ENCODE assay signal across 7 mouse cellular contexts in genomic region chr5:139536211-139536910, GRCm38 (mm10). TPM values are rescaled to one million over a fixed set of nuclear protein-coding genes. Genes with fewer than 3 reads are reported as not detected.
A peak's percentile ranks its signal among the peaks of the same experiment; 100 is the strongest.
DNase-seq lines count a peak whose midpoint lies in the region; ATAC-seq lines count a peak whose summit lies in the region.

No protein-coding gene starts in this region.

- peak; percentile 22 to 45 for DNase-seq in CD8-positive naive resting alpha-beta T cell, adult 2 months (ENCODE audit: low read depth in 2 of 2, low spot score in 2 of 2)
- peak; percentile 83 to 90 for DNase-seq in adrenal gland, adult 18-20 months (ENCODE audit: low spot score in 2 of 2)
- peak; percentile 89 for DNase-seq in embryo, embryonic 11 days
- DNase-seq in hindbrain, embryonic 10.5 days (ENCODE audit: low spot score) = peak; percentile 83
- DNase-seq in layer of hippocampus, postnatal 10 days (ENCODE audit: low spot score in 2 of 2) = peak; percentile 85
- peak; percentile 94 for DNase-seq in right cerebral cortex, postnatal 4 days

- peak overlapping the region; percentile 78 for H3K27ac ChIP-seq in hindbrain, embryonic 10.5 days

- peaks cover 99% of the 10 kb centered on the region for H3K27me3 ChIP-seq in hindbrain, embryonic 10.5 days (ENCODE audit: insufficient read depth, poor library complexity, severe bottlenecking)

- WGBS in hindbrain, embryonic 10.5 days = 1% methylated on average over 26 of the region's 26 CpGs

- peak overlapping the region; percentile 30; the same call in 1 of the 2 replicates for H3K4me3 ChIP-seq in hindbrain, embryonic 10.5 days

- no peaks in the 10 kb centered on the region for H3K36me3 ChIP-seq in hindbrain, embryonic 10.5 days

- H3K9me3 ChIP-seq in hindbrain, embryonic 10.5 days = no peaks in the 10 kb centered on the region

- ATAC-seq in megakaryocyte progenitor cell, adult 5-6 weeks (replicated peaks; ENCODE audit: poor library complexity) = peak; percentile 85

- H3K4me1 ChIP-seq in hindbrain, embryonic 10.5 days (replicated peaks) = peaks cover 48% of the 10 kb centered on the region

RNA-seq across cellular contexts. Expression of gene Uncx, which starts 6.9 kb away (rescaled TPM):
- total RNA-seq in adrenal gland, adult 18-20 months (2021) = not detected
- polyA plus RNA-seq in hindbrain, embryonic 10.5 days (2016; fragmentation: Nextera tagmentation; extraction: Ambion mirVana) = 14.0 and 61.1 TPM in 2 replicates
- total RNA-seq in layer of hippocampus, postnatal 10 days (2021) = under 1 TPM in 1 of 2 experiments, not detected in 1; 0.13 TPM
- total RNA-seq in megakaryocyte progenitor cell, adult 5-6 weeks (2015) = not detected in 2 replicates
- total RNA-seq in megakaryocyte progenitor cell, adult 5-6 weeks (2017) = not detected in 2 replicates

RNA-seq across cellular contexts. Expression of gene Zfand2a, which starts 52.0 kb away (rescaled TPM):
- total RNA-seq in adrenal gland, adult 18-20 months (2021) = 10 to 100 TPM; 36.4 to 38.9 TPM
- 9.7 and 13.2 TPM in 2 replicates for polyA plus RNA-seq in hindbrain, embryonic 10.5 days (2016; fragmentation: Nextera tagmentation; extraction: Ambion mirVana)
- 10 to 100 TPM; 78.9 to 81.7 TPM for total RNA-seq in layer of hippocampus, postnatal 10 days (2021)
- 15.8 and 18.8 TPM in 2 replicates for total RNA-seq in megakaryocyte progenitor cell, adult 5-6 weeks (2015)
- 11.1 and 20.2 TPM in 2 replicates for total RNA-seq in megakaryocyte progenitor cell, adult 5-6 weeks (2017)

Comparison
In these comparisons a context has a peak if more than half of its experiments do, and no peak if none do; other contexts are left out.
1. Peak in every context shown above with its lines: DNase-seq, ATAC-seq, H3K4me3 ChIP-seq and H3K27ac ChIP-seq.
2. DNase-seq: peak in every context shown above with its lines; median percentile 94 in right cerebral cortex, postnatal 4 days; 89 in embryo, embryonic 11 days; 86 in adrenal gland, adult 18-20 months; 85 in layer of hippocampus, postnatal 10 days; 83 in hindbrain, embryonic 10.5 days; 34 in CD8-positive naive resting alpha-beta T cell, adult 2 months.